Mouse (Mus musculus): ENCODE results near the gene Kalrn.

Kalrn gene

GRCm38 (mm10) chr16:34192959-34193842 is 380.1 kb downstream of the Kalrn start:
- in situ Hi-C loops (cut with MseI, MboI): no loop called here

- in situ Hi-C loops (cut with MseI, MboI): no loop called here
Observed at GRCm38 (mm10) chr16:34184721-34185120, 388.6 kb downstream of the Kalrn start.

- in situ Hi-C loops (cut with MseI, MboI): no loop called here
Observed at GRCm38 (mm10) chr16:34183186-34183585, 390.1 kb downstream of the Kalrn start.

- in situ Hi-C loops (cut with MseI, MboI): no loop called here
Observed at GRCm38 (mm10) chr16:34175625-34176024, 397.7 kb downstream of the Kalrn start.

- in situ Hi-C loops (cut with MseI, MboI): no loop called here
Observed at GRCm38 (mm10) chr16:34172572-34173181, 400.7 kb downstream of the Kalrn start.

- in situ Hi-C loops (cut with MseI, MboI): no loop called here
Observed at GRCm38 (mm10) chr16:34167042-34167441, 406.3 kb downstream of the Kalrn start.

GRCm38 (mm10) chr16:34163086-34163485 is 410.2 kb downstream of the Kalrn start:
- in situ Hi-C loops (cut with MseI, MboI): no loop called here

GRCm38 (mm10) chr16:34159576-34159975 is 413.8 kb downstream of the Kalrn start:
- in situ Hi-C loops (cut with MseI, MboI): no loop called here

GRCm38 (mm10) chr16:34157386-34158135 is 415.8 kb downstream of the Kalrn start:
- in situ Hi-C loops (cut with MseI, MboI): no loop called here

- in situ Hi-C loops (cut with MseI, MboI): no loop called here
Observed at GRCm38 (mm10) chr16:34155696-34156095, 417.6 kb downstream of the Kalrn start.

GRCm38 (mm10) chr16:34154903-34155302 is 418.4 kb downstream of the Kalrn start:
- in situ Hi-C loops (cut with MseI, MboI): no loop called here

- in situ Hi-C loops (cut with MseI, MboI): no loop called here
Observed at GRCm38 (mm10) chr16:34151528-34152071, 421.7 kb downstream of the Kalrn start.

GRCm38 (mm10) chr16:34141670-34142069 is 431.7 kb downstream of the Kalrn start:
- in situ Hi-C loops (cut with MseI, MboI): no loop called here

GRCm38 (mm10) chr16:34135074-34135473 is 438.3 kb downstream of the Kalrn start:
- in situ Hi-C loops (cut with MseI, MboI): no loop called here

- in situ Hi-C loops (cut with MseI, MboI): no loop called here
Observed at GRCm38 (mm10) chr16:34134628-34135027, 438.7 kb downstream of the Kalrn start.

GRCm38 (mm10) chr16:34125595-34125994 is 447.7 kb downstream of the Kalrn start:
- in situ Hi-C loops (cut with MseI, MboI): no loop called here

- in situ Hi-C loops (cut with MseI, MboI): loop anchor here in 1 of 2 experiments (25.0 kb wide), 1 partner anchor 310 kb away; no protein-coding TSS in a partner anchor
Observed at GRCm38 (mm10) chr16:34122486-34122885, 450.8 kb downstream of the Kalrn start.

GRCm38 (mm10) chr16:34121288-34121687 is 452.0 kb downstream of the Kalrn start:
- in situ Hi-C loops (cut with MseI, MboI): loop anchor here in 1 of 2 experiments (25.0 kb wide), 1 partner anchor 309 kb away; no protein-coding TSS in a partner anchor

- in situ Hi-C loops (cut with MseI, MboI): loop anchor here in 1 of 2 experiments (25.0 kb wide), 1 partner anchor 308 kb away; no protein-coding TSS in a partner anchor
Observed at GRCm38 (mm10) chr16:34120801-34121201, 452.5 kb downstream of the Kalrn start.

GRCm38 (mm10) chr16:34119844-34120243 is 453.5 kb downstream of the Kalrn start:
- in situ Hi-C loops (cut with MseI, MboI): loop anchor here (5.0 to 25.0 kb wide), 2 partner anchors 128 to 308 kb away; no protein-coding TSS in a partner anchor

GRCm38 (mm10) chr16:34119370-34119769 is 454.0 kb downstream of the Kalrn start:
- in situ Hi-C loops (cut with MseI, MboI): loop anchor here (5.0 to 25.0 kb wide), 2 partner anchors 127 to 307 kb away; no protein-coding TSS in a partner anchor

Data from mouse trophoblast stem cell (cell line).